Mouse (Mus musculus): ENCODE measurements around the gene Bmp2k. TPM values are rescaled to one million over a fixed set of nuclear protein-coding genes. Genes with fewer than 3 reads are reported as not detected.
A peak's percentile ranks its signal among the peaks of the same experiment; 100 is the strongest.

The Bmp2k gene
- polyA plus RNA-seq, 1 experiment from 2014 or later, result 5.8 TPM

GRCm38 (mm10) chr5:96962252-96962933 is 35.1 kb upstream of the Bmp2k start:
- Histone ChIP-seq H3K36me3 (no peaks in the 10 kb centered on the region), H3K9me3 (no peaks in the 10 kb centered on the region), H3K27ac (replicated peaks) (no peak overlapping the region), H3K27me3 (replicated peaks) (no peaks in the 10 kb centered on the region), H3K4me1 (peaks cover 8% of the 10 kb centered on the region), H3K4me3 (no peak overlapping the region), H3K4me2 (no peak overlapping the region), H3K9ac (no peak overlapping the region)
- ATAC-seq (ENCODE audit: extremely low read depth, insufficient number of reproducible peaks, low FRiP score, low TSS enrichment), result no peak
- WGBS, result 70% methylated on average over 8 of the region's 8 CpGs

GRCm38 (mm10) chr5:96962934-96963301 is 34.6 kb upstream of the Bmp2k start:
- H3K27ac ChIP-seq (replicated peaks), result no peak overlapping the region
- H3K9me3 ChIP-seq, result no peaks in the 10 kb centered on the region
- 73% methylated on average over 6 of the region's 6 CpGs for WGBS
- no peak overlapping the region for H3K4me3 ChIP-seq
- no peak for ATAC-seq (ENCODE audit: extremely low read depth, insufficient number of reproducible peaks, low FRiP score, low TSS enrichment)
- H3K27me3 ChIP-seq (replicated peaks), result no peaks in the 10 kb centered on the region
- H3K9ac ChIP-seq, result no peak overlapping the region
- no peaks in the 10 kb centered on the region for H3K36me3 ChIP-seq
- H3K4me1 ChIP-seq, result peaks cover 8% of the 10 kb centered on the region
- no peak overlapping the region for H3K4me2 ChIP-seq

GRCm38 (mm10) chr5:96964062-96965028 is 33.1 kb upstream of the Bmp2k start:
- no peak for ATAC-seq (ENCODE audit: extremely low read depth, insufficient number of reproducible peaks, low FRiP score, low TSS enrichment)
- 5% methylated on average over 14 of the region's 14 CpGs for WGBS
- Histone ChIP-seq H3K27me3 (replicated peaks) (no peaks in the 10 kb centered on the region), H3K4me3 (peak overlapping the region; percentile 30), H3K4me1 (peaks cover 15% of the 10 kb centered on the region), H3K9me3 (no peaks in the 10 kb centered on the region), H3K27ac (replicated peaks) (no peak overlapping the region), H3K9ac (peak overlapping the region; percentile 70), H3K36me3 (no peaks in the 10 kb centered on the region), H3K4me2 (peak overlapping the region; percentile 61)

GRCm38 (mm10) chr5:96965029-96965403 is 32.5 kb upstream of the Bmp2k start:
- Histone ChIP-seq H3K9ac (no peak overlapping the region), H3K4me1 (peaks cover 15% of the 10 kb centered on the region), H3K36me3 (no peaks in the 10 kb centered on the region), H3K27ac (replicated peaks) (no peak overlapping the region), H3K27me3 (replicated peaks) (no peaks in the 10 kb centered on the region), H3K4me3 (peak overlapping the region; percentile 30), H3K9me3 (no peaks in the 10 kb centered on the region), H3K4me2 (peak overlapping the region; percentile 61)
- no peak for ATAC-seq (ENCODE audit: extremely low read depth, insufficient number of reproducible peaks, low FRiP score, low TSS enrichment)
- 69% methylated on average over 2 of the region's 2 CpGs for WGBS

GRCm38 (mm10) chr5:96965503-96965902 is 32.0 kb upstream of the Bmp2k start:
- no peak for ATAC-seq (ENCODE audit: extremely low read depth, insufficient number of reproducible peaks, low FRiP score, low TSS enrichment)
- H3K4me1 ChIP-seq, result peaks cover 15% of the 10 kb centered on the region
- H3K9ac ChIP-seq, result no peak overlapping the region
- no peaks in the 10 kb centered on the region for H3K36me3 ChIP-seq
- H3K27ac ChIP-seq (replicated peaks), result no peak overlapping the region
- no peak overlapping the region for H3K4me3 ChIP-seq
- no peak overlapping the region for H3K4me2 ChIP-seq
- 85% methylated on average over 2 of the region's 2 CpGs for WGBS
- H3K27me3 ChIP-seq (replicated peaks), result no peaks in the 10 kb centered on the region
- no peaks in the 10 kb centered on the region for H3K9me3 ChIP-seq

GRCm38 (mm10) chr5:96968628-96969027 is 28.9 kb upstream of the Bmp2k start:
- no peak overlapping the region for H3K27ac ChIP-seq (replicated peaks)

GRCm38 (mm10) chr5:96969032-96969431 is 28.5 kb upstream of the Bmp2k start:
- Histone ChIP-seq H3K4me3 (no peak overlapping the region), H3K4me2 (no peak overlapping the region), H3K27ac (replicated peaks) (no peak overlapping the region), H3K4me1 (peaks cover 15% of the 10 kb centered on the region), H3K9me3 (no peaks in the 10 kb centered on the region; the same call in 1 of the 2 replicates), H3K36me3 (no peaks in the 10 kb centered on the region), H3K27me3 (replicated peaks) (no peaks in the 10 kb centered on the region), H3K9ac (no peak overlapping the region)
- 55% methylated on average over 3 of the region's 3 CpGs for WGBS
- no peak for ATAC-seq (ENCODE audit: extremely low read depth, insufficient number of reproducible peaks, low FRiP score, low TSS enrichment)

More at GRCm38 (mm10) chr5:96968628-96969027, 28.9 kb upstream of the Bmp2k start:
- no peak overlapping the region for H3K4me2 ChIP-seq
- H3K36me3 ChIP-seq, result no peaks in the 10 kb centered on the region
- WGBS, result 24% methylated on average over 6 of the region's 6 CpGs
- no peak for ATAC-seq (ENCODE audit: extremely low read depth, insufficient number of reproducible peaks, low FRiP score, low TSS enrichment)
- H3K4me3 ChIP-seq, result no peak overlapping the region
- H3K9ac ChIP-seq, result no peak overlapping the region
- H3K4me1 ChIP-seq, result peaks cover 15% of the 10 kb centered on the region
- no peaks in the 10 kb centered on the region; the same call in 1 of the 2 replicates for H3K9me3 ChIP-seq
- no peaks in the 10 kb centered on the region for H3K27me3 ChIP-seq (replicated peaks)

GRCm38 (mm10) chr5:96969705-96970471 is 27.6 kb upstream of the Bmp2k start:
- peaks cover 10% of the 10 kb centered on the region for H3K4me1 ChIP-seq
- H3K9ac ChIP-seq, result no peak overlapping the region
- H3K27me3 ChIP-seq (replicated peaks), result no peaks in the 10 kb centered on the region
- no peak overlapping the region for H3K4me2 ChIP-seq
- H3K4me3 ChIP-seq, result no peak overlapping the region
- no peaks in the 10 kb centered on the region; the same call in 1 of the 2 replicates for H3K9me3 ChIP-seq
- H3K27ac ChIP-seq (replicated peaks), result no peak overlapping the region
- 69% methylated on average over 7 of the region's 7 CpGs for WGBS
- no peak for ATAC-seq (ENCODE audit: extremely low read depth, insufficient number of reproducible peaks, low FRiP score, low TSS enrichment)
- no peaks in the 10 kb centered on the region for H3K36me3 ChIP-seq

GRCm38 (mm10) chr5:96970472-96970848 is 27.0 kb upstream of the Bmp2k start:
- Histone ChIP-seq H3K4me1 (peaks cover 7% of the 10 kb centered on the region; the same call in 1 of the 2 replicates), H3K36me3 (no peaks in the 10 kb centered on the region), H3K4me3 (no peak overlapping the region), H3K27ac (replicated peaks) (no peak overlapping the region), H3K9ac (no peak overlapping the region), H3K27me3 (replicated peaks) (no peaks in the 10 kb centered on the region), H3K4me2 (no peak overlapping the region), H3K9me3 (no peaks in the 10 kb centered on the region; the same call in 1 of the 2 replicates)
- no peak for ATAC-seq (ENCODE audit: extremely low read depth, insufficient number of reproducible peaks, low FRiP score, low TSS enrichment)

GRCm38 (mm10) chr5:96972474-96973130 is 24.9 kb upstream of the Bmp2k start:
- Histone ChIP-seq H3K9me3 (no peaks in the 10 kb centered on the region; the same call in 1 of the 2 replicates), H3K9ac (no peak overlapping the region), H3K27me3 (replicated peaks) (no peaks in the 10 kb centered on the region), H3K4me1 (peaks cover 7% of the 10 kb centered on the region; the same call in 1 of the 2 replicates), H3K4me3 (no peak overlapping the region), H3K36me3 (no peaks in the 10 kb centered on the region), H3K27ac (replicated peaks) (no peak overlapping the region), H3K4me2 (no peak overlapping the region)
- WGBS, result 83% methylated on average over 5 of the region's 5 CpGs
- ATAC-seq (ENCODE audit: extremely low read depth, insufficient number of reproducible peaks, low FRiP score, low TSS enrichment), result no peak

All from heart, embryonic 13.5 days (tissue).